8 mouse cellular contexts compared by ENCODE assay signal in the genomic region with DNA sequence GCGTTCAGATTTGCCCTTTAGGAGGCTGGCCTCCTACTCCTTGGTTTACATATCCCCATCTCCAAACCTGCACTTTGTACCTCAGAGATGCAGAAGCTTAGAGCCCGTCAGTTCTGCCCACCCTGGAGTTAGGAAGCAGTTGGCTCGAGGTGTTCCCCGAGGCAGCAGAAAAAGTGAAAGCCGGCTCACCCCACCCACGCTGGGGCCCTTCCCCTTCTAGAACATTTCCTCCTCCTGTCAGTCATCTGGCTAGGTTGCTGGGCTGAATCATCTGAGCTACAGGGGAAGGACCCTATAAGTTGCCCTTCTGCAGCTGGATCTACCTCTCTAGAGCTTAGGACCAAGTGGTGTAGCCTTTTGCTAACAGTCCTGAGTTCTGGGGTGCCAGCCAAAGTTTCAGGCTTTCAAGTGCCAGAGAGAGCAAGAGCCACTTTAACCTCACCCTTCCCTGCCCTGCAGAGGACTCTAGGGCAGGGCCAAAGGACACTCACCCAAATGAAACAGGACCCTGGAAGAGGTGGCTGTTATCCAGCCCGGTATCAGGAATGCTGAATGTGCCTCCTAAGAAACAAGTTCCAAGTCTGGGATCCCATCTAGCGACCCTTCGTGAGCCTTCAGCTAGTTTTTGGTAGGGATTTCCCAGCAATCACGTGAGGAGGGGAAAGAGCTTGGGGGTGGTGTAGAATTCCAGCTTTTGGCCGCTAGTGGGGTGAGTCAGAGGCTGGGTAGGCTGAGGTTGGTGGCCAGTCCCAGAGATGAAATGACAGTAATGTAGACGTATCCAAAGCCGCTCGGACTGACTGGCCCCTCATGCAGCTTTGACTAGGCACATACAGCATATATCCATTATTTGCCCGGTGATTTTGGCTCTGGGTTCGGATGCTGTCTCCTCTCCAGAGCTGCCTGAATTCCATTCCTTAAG. TPM values are rescaled to one million over a fixed set of nuclear protein-coding genes. Genes with fewer than 3 reads are reported as not detected.
A peak's percentile ranks its signal among the peaks of the same experiment; 100 is the strongest.
DNase-seq lines count a peak whose midpoint lies in the region; ATAC-seq and TF ChIP-seq lines count a peak whose summit lies in the region.

No protein-coding gene starts in this region.

- TF ChIP-seq EP300 in lung, postnatal 0 days (IDR thresholded peaks at IDR 0.05): peak; percentile 63

- no peak for TF ChIP-seq POLR2A in testis, adult 2 months (IDR thresholded peaks at IDR 0.05; ENCODE audit: control insufficient read depth, low read depth, low read length)

- peak overlapping the region; percentile 27 for H3K4me2 ChIP-seq in embryonic facial prominence, embryonic 12.5 days (replicated peaks)
- H3K4me2 ChIP-seq in lung, postnatal 0 days (replicated peaks; ENCODE audit: low read depth, low read length): peak overlapping the region; percentile 40

- TF ChIP-seq CTCF in testis, adult 2 months (IDR thresholded peaks at IDR 0.05; ENCODE audit: control insufficient read depth, insufficient read depth, insufficient replicate concordance, low read depth, low read length): no peak
- TF ChIP-seq CTCF in lung, postnatal 0 days (IDR thresholded peaks at IDR 0.05): no peak

- WGBS in embryonic facial prominence, embryonic 12.5 days: 27% methylated on average over 16 of the region's 16 CpGs
- 15% methylated on average over 16 of the region's 16 CpGs for WGBS in lung, postnatal 0 days

- peaks cover 19% of the 10 kb centered on the region for H3K4me1 ChIP-seq in testis, adult 2 months (ENCODE audit: control insufficient read depth, insufficient read depth, low read length)
- H3K4me1 ChIP-seq in embryonic facial prominence, embryonic 12.5 days: peaks cover 42% of the 10 kb centered on the region
- H3K4me1 ChIP-seq in lung, postnatal 0 days (ENCODE audit: insufficient read depth, low read depth, low read length): peaks cover 28% of the 10 kb centered on the region

- H3K9ac ChIP-seq in embryonic facial prominence, embryonic 12.5 days: peak overlapping the region; percentile 19
- 0 out of 2 replicates have a peak overlapping the region, but pooled peaks have one; percentile 19 for H3K9ac ChIP-seq in lung, postnatal 0 days (replicated peaks; ENCODE audit: low read depth)

- no peak for DNase-seq in testis, postnatal 14 days (ENCODE audit: low spot score)
- DNase-seq in heart, adult 8-10 months (ENCODE audit: low spot score): peak; percentile 81
- DNase-seq in kidney, adult 18-20 months: peak; percentile 72
- DNase-seq in lung, postnatal 0 days (ENCODE audit: low spot score): peak; percentile 93
- peak; percentile 11 for DNase-seq in right cerebral cortex, postnatal 4 days
- no peak for DNase-seq in cerebellum, adult 18-20 months

- H3K27me3 ChIP-seq in testis, adult 2 months (ENCODE audit: control insufficient read depth, insufficient read depth, low read length): no peaks in the 10 kb centered on the region
- H3K27me3 ChIP-seq in embryonic facial prominence, embryonic 12.5 days: no peaks in the 10 kb centered on the region
- no peaks in the 10 kb centered on the region for H3K27me3 ChIP-seq in lung, postnatal 0 days (replicated peaks; ENCODE audit: insufficient read depth, low read length)

- no peaks in the 10 kb centered on the region for H3K9me3 ChIP-seq in embryonic facial prominence, embryonic 12.5 days
- no peaks in the 10 kb centered on the region for H3K9me3 ChIP-seq in lung, postnatal 0 days (ENCODE audit: low read length)

- ATAC-seq in embryonic facial prominence, embryonic 12.5 days (ENCODE audit: insufficient number of reproducible peaks, insufficient read depth, low FRiP score, low TSS enrichment): peak; percentile 16
- peak; percentile 67 for ATAC-seq in lung, postnatal 0 days

- peak overlapping the region; percentile 67 for H3K27ac ChIP-seq in testis, adult 2 months (ENCODE audit: control insufficient read depth, insufficient read depth, low read depth, low read length)
- peak overlapping the region; percentile 70 for H3K27ac ChIP-seq in embryonic facial prominence, embryonic 12.5 days
- peak overlapping the region; percentile 85 for H3K27ac ChIP-seq in lung, postnatal 0 days (ENCODE audit: low read length)

- no peaks in the 10 kb centered on the region for H3K36me3 ChIP-seq in testis, adult 2 months (ENCODE audit: control insufficient read depth, insufficient read depth, low read length)
- peaks cover 10% of the 10 kb centered on the region; the same call in 1 of the 2 replicates for H3K36me3 ChIP-seq in embryonic facial prominence, embryonic 12.5 days
- no peaks in the 10 kb centered on the region for H3K36me3 ChIP-seq in lung, postnatal 0 days (ENCODE audit: insufficient read depth, low read length)

- peak overlapping the region; percentile 87 for H3K4me3 ChIP-seq in testis, adult 2 months (ENCODE audit: control insufficient read depth, low read depth, low read length)
- H3K4me3 ChIP-seq in embryonic facial prominence, embryonic 12.5 days: peak overlapping the region; percentile 83; the same call in 1 of the 2 replicates
- H3K4me3 ChIP-seq in lung, postnatal 0 days (ENCODE audit: low read depth, low read length): peak overlapping the region; percentile 30

RNA-seq across cellular contexts. Expression of gene Parp3, which starts 0.5 kb away (rescaled TPM):
- 2.9 and 5.2 TPM in 2 replicates for polyA plus RNA-seq in testis, adult 2 months (2012; rRNA removed)
- polyA plus RNA-seq in embryonic facial prominence, embryonic 12.5 days (2016; fragmentation: Nextera tagmentation; extraction: Ambion mirVana): 3.7 and 4.6 TPM in 2 replicates
- 10 to 100 TPM; 32.5 to 56.0 (median 41.7) TPM for total RNA-seq in heart, adult 8-10 months (2022)
- 21.5 and 24.0 TPM in 2 replicates for polyA plus RNA-seq in lung, postnatal 0 days (2015; fragmentation: Nextera tagmentation; extraction: Ambion mirVana)

RNA-seq across cellular contexts. Expression of gene Rrp9, which starts 0.5 kb away (rescaled TPM):
- 20.0 and 20.9 TPM in 2 replicates for polyA plus RNA-seq in testis, adult 2 months (2012; rRNA removed)
- 52.8 and 57.9 TPM in 2 replicates for polyA plus RNA-seq in embryonic facial prominence, embryonic 12.5 days (2016; fragmentation: Nextera tagmentation; extraction: Ambion mirVana)
- 10 to 100 TPM; 22.5 to 28.3 (median 24.1) TPM for total RNA-seq in heart, adult 8-10 months (2022)
- 19.4 and 21.7 TPM in 2 replicates for polyA plus RNA-seq in lung, postnatal 0 days (2015; fragmentation: Nextera tagmentation; extraction: Ambion mirVana)

RNA-seq across cellular contexts. Expression of gene Gpr62, which starts 10.5 kb away (rescaled TPM):
- 22.5 and 24.9 TPM in 2 replicates for polyA plus RNA-seq in testis, adult 2 months (2012; rRNA removed)
- 0.62 and 0.70 TPM in 2 replicates for polyA plus RNA-seq in embryonic facial prominence, embryonic 12.5 days (2016; fragmentation: Nextera tagmentation; extraction: Ambion mirVana)
- under 1 TPM in 1 of 4 experiments, not detected in 3; 0.19 TPM for total RNA-seq in heart, adult 8-10 months (2022)
- 0.13 and 0.20 TPM in 2 replicates for polyA plus RNA-seq in lung, postnatal 0 days (2015; fragmentation: Nextera tagmentation; extraction: Ambion mirVana)

RNA-seq across cellular contexts. Expression of gene Pcbp4, which starts 23.2 kb away (rescaled TPM):
- 65.7 and 78.3 TPM in 2 replicates for polyA plus RNA-seq in testis, adult 2 months (2012; rRNA removed)
- 213 and 222 TPM in 2 replicates for polyA plus RNA-seq in embryonic facial prominence, embryonic 12.5 days (2016; fragmentation: Nextera tagmentation; extraction: Ambion mirVana)
- total RNA-seq in heart, adult 8-10 months (2022): 10 to 100 TPM; 72.2 to 76.0 (median 74.5) TPM
- polyA plus RNA-seq in lung, postnatal 0 days (2015; fragmentation: Nextera tagmentation; extraction: Ambion mirVana): 29.4 and 30.6 TPM in 2 replicates

RNA-seq across cellular contexts. Expression of gene Iqcf1, which starts 23.5 kb away (rescaled TPM):
- polyA plus RNA-seq in testis, adult 2 months (2012; rRNA removed): 649 and 752 TPM in 2 replicates
- polyA plus RNA-seq in embryonic facial prominence, embryonic 12.5 days (2016; fragmentation: Nextera tagmentation; extraction: Ambion mirVana): not detected in 2 replicates
- total RNA-seq in heart, adult 8-10 months (2022): not detected
- polyA plus RNA-seq in lung, postnatal 0 days (2015; fragmentation: Nextera tagmentation; extraction: Ambion mirVana): not detected in 2 replicates

Comparison
In these comparisons a context has a peak if more than half of its experiments do, and no peak if none do; other contexts are left out.
1. H3K4me3 ChIP-seq: peak in every context shown above with its lines; median percentile 87 in testis, adult 2 months; 83 in embryonic facial prominence, embryonic 12.5 days; 30 in lung, postnatal 0 days.
2. DNase-seq: peak in heart, adult 8-10 months (single experiment), kidney, adult 18-20 months (single experiment), lung, postnatal 0 days (single experiment) and right cerebral cortex, postnatal 4 days (single experiment); none in testis, postnatal 14 days (single experiment) and cerebellum, adult 18-20 months (0 of 2).
3. RNA of gene Gpr62, which starts 10.5 kb away (polyA plus RNA-seq): 22.5 to 24.9 TPM in testis, adult 2 months; 0.62 to 0.70 TPM in embryonic facial prominence, embryonic 12.5 days and 0.13 to 0.20 TPM in lung, postnatal 0 days; every median in the first group is over 10 times any median in the second.
4. Peak in every context shown above with its lines, with median percentiles within 50 percentile points of each other: H3K27ac ChIP-seq.